Mouse (Mus musculus) central nervous system, embryonic 18 days (tissue): ENCODE results near the gene Olfr61. TPM values are rescaled to one million over a fixed set of nuclear protein-coding genes. Genes with fewer than 3 reads are reported as not detected.

Source experiments
- polyA plus RNA-seq: library from polyadenylated mRNA; depleted of rRNA; stranded (reverse); fragments of >200 nt; gene quantifications from 2 replicates; pipeline ENCODE4 v1.2.3, GENCODE M21; 2012; rRNA removed

Gene Olfr61
- polyA plus RNA-seq = not detected in 2 replicates

GRCm38 (mm10) chr7:140628670-140629069, at the start of gene Olfr61:
Gene Olfr61 (plus strand): TSS chr7:140628970.

GRCm38 (mm10) chr7:140600969-140601368, 27.8 kb upstream of the Olfr61 start, which contains the start of gene Olfr46:
Gene Olfr46 (plus strand): TSS chr7:140601269.

DNA sequence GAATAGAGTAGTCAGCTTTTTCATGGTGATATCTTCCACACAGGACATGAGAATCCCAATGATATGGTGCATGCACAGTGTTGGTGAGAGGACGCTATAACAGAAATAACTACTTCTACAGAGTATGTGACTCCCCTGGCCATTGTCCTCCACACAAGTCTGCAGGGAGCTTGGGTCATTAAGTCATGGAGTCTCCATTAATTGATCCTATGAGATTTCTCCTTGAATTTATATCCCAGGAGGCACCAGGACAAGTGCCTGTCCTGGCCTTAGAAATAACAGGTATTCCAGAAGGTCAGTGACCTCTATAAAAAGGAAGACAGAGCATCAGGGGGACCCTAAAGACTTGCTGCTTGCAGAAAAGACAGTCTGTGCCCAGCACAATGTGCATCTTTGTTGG, 17.4 kb downstream of the Olfr61 start, which contains the start of gene Olfr53:
TSS of gene Olfr53 (plus strand) at position 301 of the 400 bp plus-strand sequence.

DNA sequence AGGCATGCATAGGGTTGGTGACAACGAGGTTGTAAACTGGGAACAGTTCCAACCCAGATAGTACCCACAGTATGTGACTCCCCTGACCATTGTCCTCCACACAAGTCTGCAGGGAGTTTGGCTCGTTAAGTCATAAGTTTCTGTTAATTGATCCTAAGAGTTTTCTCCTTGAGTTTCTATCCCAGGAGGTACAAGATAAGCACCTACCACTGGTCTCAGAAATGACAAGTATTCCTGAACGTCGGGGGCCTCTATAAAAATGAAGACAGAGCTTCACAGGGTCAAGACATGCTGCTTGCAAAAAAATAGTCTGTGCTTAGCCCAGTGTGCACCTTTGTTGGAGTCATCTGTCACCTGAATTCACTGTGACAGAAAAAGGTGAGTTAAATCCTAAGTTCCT, 30.9 kb downstream of the Olfr61 start, which contains the start of gene Olfr539:
TSS of gene Olfr539 (plus strand) at position 301 of the 400 bp plus-strand sequence.

DNA sequence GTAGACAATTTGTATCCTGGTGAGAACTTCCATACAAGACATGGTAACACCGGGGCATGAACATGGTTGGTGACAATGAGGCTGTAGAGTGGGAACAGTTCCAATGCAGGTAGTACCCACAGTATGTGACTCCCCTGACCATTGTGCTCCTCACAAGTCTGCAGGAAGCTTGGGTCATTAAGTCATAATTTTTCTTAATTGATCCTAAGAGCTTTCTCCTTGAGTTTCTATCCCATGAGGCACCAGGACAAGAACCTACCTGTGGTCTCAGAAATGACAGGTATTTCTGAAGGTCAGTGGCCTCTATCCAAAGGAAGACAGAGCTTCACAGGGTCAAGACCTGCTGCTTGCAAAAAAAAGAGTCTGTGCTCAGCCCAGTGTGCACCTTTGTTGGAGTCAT, 52.9 kb downstream of the Olfr61 start, which contains the start of gene Olfr45:
TSS of gene Olfr45 (plus strand) at position 301 of the 400 bp plus-strand sequence.

Other genes with a start within 250 kb of the Olfr61 start
- gene Olfr531, start 226.1 kb upstream of the Olfr61 start, polyA plus RNA-seq = not detected in 2 replicates
- gene Olfr532, start 207.3 kb upstream of the Olfr61 start, polyA plus RNA-seq = not detected in 2 replicates
- gene Olfr533, start 165.6 kb upstream of the Olfr61 start, polyA plus RNA-seq = not detected in 2 replicates
- not detected in 2 replicates for gene Olfr535, start 144.8 kb upstream of the Olfr61 start, polyA plus RNA-seq
- not detected in 2 replicates for gene Olfr536, start 121.6 kb upstream of the Olfr61 start, polyA plus RNA-seq
- not detected in 2 replicates for gene Olfr538, start 61.1 kb upstream of the Olfr61 start, polyA plus RNA-seq
- gene Olfr46, start 27.7 kb upstream of the Olfr61 start, polyA plus RNA-seq = under 0.01 TPM in 1 of 2 replicates, not detected in the other
- gene Olfr53, start 17.5 kb downstream of the Olfr61 start, polyA plus RNA-seq = not detected in 2 replicates
- gene Olfr539, start 31.0 kb downstream of the Olfr61 start, polyA plus RNA-seq = 0.01 TPM in 2 replicates
- gene Olfr45, start 53.0 kb downstream of the Olfr61 start, polyA plus RNA-seq = not detected in 2 replicates
- gene Olfr541, start 68.3 kb downstream of the Olfr61 start, polyA plus RNA-seq = not detected in 2 replicates
- not detected in 2 replicates for gene Cyp2e1, start 134.8 kb downstream of the Olfr61 start, polyA plus RNA-seq
- 0.26 and 0.66 TPM in 2 replicates for gene Syce1, start 158.9 kb downstream of the Olfr61 start, polyA plus RNA-seq
- 11.1 and 13.3 TPM in 2 replicates for gene Zfp941, start 193.2 kb downstream of the Olfr61 start, polyA plus RNA-seq
- gene Urah, start 206.0 kb downstream of the Olfr61 start, polyA plus RNA-seq = 0.24 and 1.4 TPM in 2 replicates
- gene Scgb1c1, start 216.6 kb downstream of the Olfr61 start, polyA plus RNA-seq = 0.25 TPM in 1 of 2 replicates, not detected in the other
- gene Odf3, start 218.8 kb downstream of the Olfr61 start, polyA plus RNA-seq = 0.12 and 0.16 TPM in 2 replicates
- 0.24 and 0.28 TPM in 2 replicates for gene Gm45785, start 227.4 kb downstream of the Olfr61 start, polyA plus RNA-seq
- gene Ric8a, start 228.0 kb downstream of the Olfr61 start, polyA plus RNA-seq = 103 and 106 TPM in 2 replicates
- gene Bet1l, start 228.6 kb downstream of the Olfr61 start, polyA plus RNA-seq = 33.4 and 36.0 TPM in 2 replicates